Mouse (Mus musculus) cortical plate, adult 2 months (tissue): Measurements from ENCODE around the gene Aebp2. TPM values are rescaled to one million over a fixed set of nuclear protein-coding genes. Genes with fewer than 3 reads are reported as not detected.

ENCODE experiments used
- H3K27ac ChIP-seq: fragments of 200-500 bp; 2 replicates; pipeline ENCODE4 v1.5.1; 2012; ENCODE audit warnings: low read length, control low read depth, inconsistent platforms; ENCODE audit not compliant: insufficient read depth
- H3K4me1 ChIP-seq: fragments of 200-500 bp; 2 replicates; pipeline ENCODE4 v1.6.1; 2011; ENCODE audit warnings: low read length; ENCODE audit not compliant: control insufficient read depth, insufficient read depth
- H3K4me3 ChIP-seq: fragments of 200-500 bp; 2 replicates; pipeline ENCODE4 v1.5.1; 2011; ENCODE audit warnings: mild to moderate bottlenecking, low read length, control low read depth; ENCODE audit not compliant: insufficient read depth
- CTCF ChIP-seq: fragments of 200-500 bp; IDR thresholded peaks from 2 replicates; pipeline ENCODE4 v1.5.1; 2011; ENCODE audit warnings: mild to moderate bottlenecking, control low read depth, low read length; ENCODE audit not compliant: insufficient read depth; ENCODE audit errors: extremely low read depth
- POLR2A ChIP-seq: fragments of 200-500 bp; IDR thresholded peaks from 2 replicates; pipeline ENCODE4 v1.6.1; 2011; ENCODE audit warnings: mild to moderate bottlenecking, low read length, control low read depth; ENCODE audit not compliant: insufficient read depth; ENCODE audit errors: extremely low read depth
- polyA plus RNA-seq: library from polyadenylated mRNA; depleted of rRNA; stranded (reverse); fragments of >200 nt; gene quantifications from 2 replicates; pipeline ENCODE4 v1.2.3, GENCODE M21; 2012

The Aebp2 gene
- polyA plus RNA-seq, 1 experiment = 39.5 TPM

- H3K4me3 ChIP-seq = no peak overlapping the region
- peaks cover 5% of the 10 kb centered on the region for H3K4me1 ChIP-seq
- H3K27ac ChIP-seq = no peak overlapping the region
- TF ChIP-seq CTCF (no peak), POLR2A (no peak)
Observed at GRCm38 (mm10) chr6:140621622-140622021, 841 bp upstream of the Aebp2 start.

- peak overlapping the region; percentile 100 for H3K27ac ChIP-seq
- H3K4me3 ChIP-seq = peak overlapping the region; percentile 92
- no peak; the same call in 1 of the 2 replicates for TF ChIP-seq POLR2A
- TF ChIP-seq CTCF = no peak
- H3K4me1 ChIP-seq = peaks cover 5% of the 10 kb centered on the region
Observed at GRCm38 (mm10) chr6:140623226-140624095, 998 bp downstream of the Aebp2 start.

- Histone ChIP-seq H3K27ac (peak overlapping the region; percentile 100), H3K4me1 (peaks cover 5% of the 10 kb centered on the region), H3K4me3 (peak overlapping the region; percentile 92)
- TF ChIP-seq POLR2A = no peak
- no peak for TF ChIP-seq CTCF
Observed at GRCm38 (mm10) chr6:140624096-140625051, 1.9 kb downstream of the Aebp2 start.

GRCm38 (mm10) chr6:140629176-140629859 lies 6.9 kb downstream of the Aebp2 start:
- no peak for TF ChIP-seq CTCF
- no peak for TF ChIP-seq POLR2A
- Histone ChIP-seq H3K4me1 (peaks cover 8% of the 10 kb centered on the region), H3K4me3 (no peak overlapping the region), H3K27ac (no peak overlapping the region)

- no peak overlapping the region for H3K4me3 ChIP-seq
- no peak overlapping the region for H3K27ac ChIP-seq
- peaks cover 8% of the 10 kb centered on the region for H3K4me1 ChIP-seq
- TF ChIP-seq POLR2A (no peak), CTCF (no peak)
Observed at GRCm38 (mm10) chr6:140630306-140630705, 7.8 kb downstream of the Aebp2 start.

GRCm38 (mm10) chr6:140633616-140634015 lies 11.2 kb downstream of the Aebp2 start:
- H3K4me1 ChIP-seq = peaks cover 3% of the 10 kb centered on the region
- H3K27ac ChIP-seq = no peak overlapping the region
- H3K4me3 ChIP-seq = no peak overlapping the region
- TF ChIP-seq POLR2A (no peak), CTCF (no peak)

- no peak for TF ChIP-seq POLR2A
- TF ChIP-seq CTCF = no peak
- Histone ChIP-seq H3K4me1 (peaks cover 1% of the 10 kb centered on the region; the same call in 1 of the 2 replicates), H3K4me3 (no peak overlapping the region), H3K27ac (no peak overlapping the region)
Observed at GRCm38 (mm10) chr6:140636290-140636689, 13.8 kb downstream of the Aebp2 start.

- Histone ChIP-seq H3K4me3 (no peak overlapping the region), H3K27ac (no peak overlapping the region), H3K4me1 (no peaks in the 10 kb centered on the region; the same call in 1 of the 2 replicates)
- TF ChIP-seq CTCF (no peak), POLR2A (no peak)
Observed at GRCm38 (mm10) chr6:140642010-140642409, 19.5 kb downstream of the Aebp2 start.

- Histone ChIP-seq H3K27ac (no peak overlapping the region), H3K4me3 (no peak overlapping the region), H3K4me1 (no peaks in the 10 kb centered on the region; the same call in 1 of the 2 replicates)
- no peak for TF ChIP-seq POLR2A
- TF ChIP-seq CTCF = no peak
Observed at GRCm38 (mm10) chr6:140642655-140643054, 20.2 kb downstream of the Aebp2 start.
